Mouse (Mus musculus): ENCODE results near the gene Rpl7l1.

Gene Rpl7l1

GRCm38 (mm10) chr17:46736160-46736559 is 46.3 kb downstream of the Rpl7l1 start:
- DNase-seq (ENCODE audit: low spot score in 2 of 2), result peak; percentile 34 to 70

GRCm38 (mm10) chr17:46735287-46735686 is 47.2 kb downstream of the Rpl7l1 start:
- DNase-seq (ENCODE audit: low spot score in 2 of 2), result no peak

- no peak for DNase-seq (ENCODE audit: low spot score in 2 of 2)
These were observed 48.4 kb downstream of the Rpl7l1 start for GRCm38 (mm10) chr17:46734055-46734454.

- no peak for DNase-seq (ENCODE audit: low spot score in 2 of 2)
These were observed 53.6 kb downstream of the Rpl7l1 start, which contains the start of gene Gnmt for GRCm38 (mm10) chr17:46728904-46729318. Gene Gnmt (minus strand): TSS chr17:46729168.

DNA sequence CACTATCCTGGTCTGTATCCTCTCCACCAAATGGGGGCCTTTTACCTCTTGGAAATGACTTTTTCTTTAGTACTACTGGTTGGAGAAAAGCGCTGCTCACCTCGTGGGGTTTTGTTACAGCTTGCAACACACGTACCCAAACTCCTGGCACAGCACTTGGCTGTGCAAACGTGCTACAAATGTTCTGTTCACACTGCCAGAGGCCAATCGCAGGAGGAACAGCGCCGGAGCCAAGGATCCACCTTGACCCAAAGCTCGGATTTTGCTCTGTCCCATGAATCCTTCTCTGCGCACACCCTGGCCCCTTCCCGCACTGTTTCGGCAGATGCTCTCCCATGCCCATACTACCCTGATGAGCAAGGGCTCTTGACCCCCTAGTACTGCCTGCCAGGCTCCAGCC is 54.0 kb downstream of the Rpl7l1 start:
- DNase-seq (ENCODE audit: low spot score in 2 of 2), result no peak

- DNase-seq (ENCODE audit: low spot score in 2 of 2), result peak in 1 of 2 experiments; percentile 47
These were observed 54.5 kb downstream of the Rpl7l1 start for GRCm38 (mm10) chr17:46728021-46728420.

DNA sequence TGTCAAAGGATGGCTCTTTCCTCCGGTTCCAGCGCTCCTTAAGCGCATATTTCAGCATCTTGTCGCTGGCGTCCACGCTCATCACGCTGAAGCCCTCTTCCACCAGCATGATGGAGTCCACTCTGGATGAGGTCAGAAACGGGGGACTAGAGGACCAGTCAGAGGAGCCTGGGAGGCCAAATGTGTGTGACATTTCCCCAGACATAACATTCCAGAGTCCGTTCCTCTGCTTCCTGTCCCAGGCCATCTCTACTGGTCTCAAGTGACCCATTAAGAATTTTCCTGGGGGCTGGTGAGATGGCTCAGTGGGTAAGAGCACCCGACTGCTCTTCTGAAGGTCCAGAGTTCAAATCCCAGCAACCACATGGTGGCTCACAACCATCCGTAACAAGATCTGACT is 55.2 kb downstream of the Rpl7l1 start:
- DNase-seq (ENCODE audit: low spot score in 2 of 2), result no peak

DNA sequence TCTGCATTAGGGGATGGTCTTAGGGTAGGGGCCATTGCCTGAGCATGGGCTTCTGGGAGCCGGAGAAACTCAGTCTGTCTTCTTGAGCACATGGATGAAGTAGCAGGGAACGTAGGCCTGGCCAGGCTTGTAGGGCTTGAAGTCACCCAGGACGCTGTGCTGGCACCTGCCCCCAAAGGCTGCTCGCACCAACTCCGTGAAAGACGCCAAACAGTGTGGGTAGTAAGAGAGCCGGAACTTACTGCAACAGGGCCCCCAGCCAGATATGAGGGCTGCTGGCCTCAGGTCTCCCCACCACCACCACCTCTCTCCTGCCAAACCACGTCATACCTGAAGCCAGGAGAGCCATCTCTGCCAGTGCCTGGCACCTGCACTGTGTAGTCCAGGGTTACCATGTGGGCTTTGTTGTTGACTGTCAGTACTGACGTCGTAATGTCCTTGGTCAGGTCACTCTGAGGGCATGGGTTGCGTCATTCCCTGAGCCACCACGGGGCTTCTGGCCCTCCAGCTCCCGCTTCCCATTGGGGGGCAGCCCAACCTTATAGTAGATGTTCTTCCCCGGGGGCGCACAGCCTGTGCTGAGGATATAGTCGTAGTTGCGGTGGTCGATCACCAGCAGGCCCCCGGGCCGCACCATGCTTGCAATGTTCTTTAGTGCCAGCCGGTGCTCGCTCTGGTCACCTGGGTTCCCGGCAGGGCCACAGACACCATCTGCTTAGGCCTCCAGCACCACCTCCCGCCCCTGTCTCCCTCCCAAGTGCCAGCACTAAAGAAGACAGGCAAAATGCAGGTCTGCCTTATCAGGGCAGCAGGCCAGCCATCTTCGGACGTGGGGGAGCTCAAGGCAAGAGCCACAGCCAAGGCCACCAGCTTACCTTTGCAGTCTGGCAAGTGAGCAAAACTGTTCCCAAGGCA is 56.5 kb downstream of the Rpl7l1 start:
- no peak for DNase-seq (ENCODE audit: low spot score in 2 of 2)

- DNase-seq (ENCODE audit: low spot score in 2 of 2), result peak in 1 of 2 experiments; percentile 47
These were observed 57.2 kb downstream of the Rpl7l1 start for GRCm38 (mm10) chr17:46725273-46725672.

DNA sequence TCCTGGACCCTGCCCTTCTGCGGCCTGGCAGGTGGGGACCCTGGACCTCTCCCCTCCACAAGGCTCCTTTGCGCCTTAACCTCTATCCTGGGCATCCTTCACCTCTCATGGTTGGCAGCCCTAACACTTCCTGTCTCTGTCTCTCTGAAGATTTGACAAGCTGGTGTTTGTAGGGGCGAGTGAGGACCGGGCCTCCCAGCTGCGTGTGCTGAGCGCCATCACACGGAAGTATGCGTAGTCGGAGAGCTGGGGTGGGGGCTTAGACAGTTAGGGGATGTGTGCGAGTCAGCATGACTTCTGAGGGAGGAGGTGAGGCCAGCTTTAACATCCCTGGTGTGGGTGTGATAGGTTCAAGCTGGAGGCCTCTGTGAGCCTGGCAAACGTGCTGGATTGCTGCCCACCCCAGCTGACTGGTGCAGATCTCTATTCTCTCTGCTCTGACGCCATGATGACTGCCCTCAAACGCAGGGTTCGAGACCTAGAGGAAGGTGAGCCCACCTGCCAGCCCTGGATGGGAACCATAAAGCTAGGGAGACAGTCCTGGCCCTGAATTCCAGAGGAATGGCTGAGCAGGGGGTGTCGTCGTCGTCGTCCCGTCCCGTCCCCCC is 57.9 kb downstream of the Rpl7l1 start:
- DNase-seq (ENCODE audit: low spot score in 2 of 2), result no peak

All from spleen, postnatal 10 days (tissue).